ENCODE assay signal across 17 mouse cellular contexts in the genomic region with DNA sequence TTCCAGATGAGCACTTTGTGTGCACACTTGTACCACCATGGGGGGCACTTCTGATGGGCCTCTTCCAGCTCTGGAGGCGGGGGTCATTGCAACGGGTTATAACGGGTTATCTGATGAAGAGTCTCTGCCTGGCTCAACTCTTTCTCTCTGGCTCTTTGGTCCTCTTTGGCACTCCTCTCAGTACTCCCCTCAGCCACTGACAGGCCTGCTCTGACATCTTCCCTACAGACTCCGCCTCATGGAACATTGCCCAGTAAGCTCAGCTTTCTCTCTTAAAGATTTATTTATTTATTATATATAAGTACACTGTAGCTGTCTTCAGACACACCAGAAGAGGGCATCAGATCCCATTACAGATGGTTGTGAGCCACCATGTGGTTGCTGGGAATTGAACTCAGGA. TPM values are rescaled to one million over a fixed set of nuclear protein-coding genes. Genes with fewer than 3 reads are reported as not detected.
"Had no signal": no experiment of that assay in that cellular context is flagged by ENCODE, and none has a peak within 500 bp of the region (broad histone marks: within the 10 kb centered on the region; RNA-seq: fewer than 3 reads in every experiment).

No protein-coding gene starts in this region.

RNA-seq across cellular contexts. Expression of gene Scn4a, which starts 13.8 kb away (rescaled TPM):
- polyA plus RNA-seq: hindbrain, embryonic 15.5 days; intestine, embryonic 16.5 days; liver, embryonic 11.5 days had no signal

RNA-seq across cellular contexts. Expression of gene Prr29, which starts 25.9 kb away (rescaled TPM):
- polyA plus RNA-seq: frontal cortex, adult 2 months; hindbrain, embryonic 11.5 days; hindbrain, embryonic 13.5 days; hindbrain, embryonic 15.5 days; hindbrain, postnatal 0 days; limb, embryonic 11.5 days; liver, embryonic 11.5 days had no signal

RNA-seq across cellular contexts. Expression of gene Gh, which starts 37.7 kb away (rescaled TPM):
- polyA plus RNA-seq: gonadal fat pad, adult 2 months; heart, adult 2 months; heart, embryonic 11.5 days; heart, embryonic 13.5 days; heart, embryonic 15.5 days; heart, postnatal 0 days; hindbrain, embryonic 11.5 days; hindbrain, embryonic 13.5 days; hindbrain, embryonic 15.5 days; hindbrain, postnatal 0 days; intestine, embryonic 14.5 days; intestine, embryonic 16.5 days; kidney, embryonic 15.5 days; limb, embryonic 11.5 days; limb, embryonic 13.5 days; liver, embryonic 11.5 days had no signal
